Mouse (Mus musculus) CH12.LX (cell line): ENCODE measurements around the gene Zfp84. TPM values are rescaled to one million over a fixed set of nuclear protein-coding genes. Genes with fewer than 3 reads are reported as not detected.
A peak's percentile ranks its signal among the peaks of the same experiment; 100 is the strongest.

ENCODE experiments used
- DNase-seq: peaks from one replicate; pipeline ENCODE4 v3.0.0-alpha.2; 2013; ENCODE audit errors: extremely low read depth
- H3K27ac ChIP-seq: 2 replicates; pipeline ENCODE4 v1.5.1; 2012; ENCODE audit warnings: low read depth, mild to moderate bottlenecking, control low read depth, moderate library complexity; ENCODE audit not compliant: insufficient read depth
- H3K27me3 ChIP-seq: replicated peaks from 2 replicates; pipeline ENCODE3; 2012; ENCODE audit warnings: inconsistent platforms
- H3K36me3 ChIP-seq, 2 experiments: replicated peaks in 1 of 2; 2 replicates each; pipeline versions ENCODE3 to v1.6.1; 2012; ENCODE audit warnings: inconsistent platforms in 1 of 2, low read length in 1 of 2, mild to moderate bottlenecking in 1 of 2, mixed read lengths in 1 of 2, moderate library complexity in 1 of 2; ENCODE audit not compliant: control insufficient read depth in 1 of 2, insufficient read depth in 1 of 2
- H3K4me1 ChIP-seq, 2 experiments: 2 replicates each; pipeline ENCODE4 v1.6.1; 2012; ENCODE audit warnings: inconsistent platforms in 1 of 2, moderate library complexity in 1 of 2; ENCODE audit not compliant: insufficient read depth in 2 of 2, control insufficient read depth in 1 of 2
- H3K4me2 ChIP-seq: 2 replicates; pipeline ENCODE4 v1.6.1; 2012; ENCODE audit warnings: low read depth, mild to moderate bottlenecking, control low read depth; ENCODE audit not compliant: poor library complexity, insufficient read depth, severe bottlenecking
- H3K4me3 ChIP-seq, 3 experiments: fragments of 150-350 bp in 1 of 3; sonication (generic) in 1 of 3; replicated peaks in 1 of 3; 2 replicates each; pipeline versions ENCODE3 to v1.5.1; 2011 to 2012; ENCODE audit warnings: low read depth in 2 of 3, low read length in 2 of 3, mild to moderate bottlenecking in 2 of 3, moderate library complexity in 2 of 3, control low read depth in 1 of 3, improper control_type of control experiment in 1 of 3, inconsistent platforms in 1 of 3, mixed read lengths in 1 of 3; ENCODE audit not compliant: poor library complexity in 1 of 3
- H3K79me2 ChIP-seq: replicated peaks from 2 replicates; pipeline ENCODE4 v1.6.1; 2012; ENCODE audit warnings: mild to moderate bottlenecking, moderate library complexity; ENCODE audit not compliant: control insufficient read depth, poor library complexity, insufficient read depth, severe bottlenecking; ENCODE audit errors: extremely low read depth
- H3K9ac ChIP-seq: 2 replicates; pipeline ENCODE4 v1.6.1; 2012; ENCODE audit warnings: low read depth, mild to moderate bottlenecking, control low read depth, moderate library complexity; ENCODE audit not compliant: insufficient read depth
- H3K9me3 ChIP-seq: replicated peaks from 2 replicates; pipeline ENCODE3; 2012; ENCODE audit warnings: low read length, inconsistent platforms, mixed read lengths
- BHLHE40 ChIP-seq: IDR thresholded peaks from 2 replicates; pipeline ENCODE4 v1.6.1; 2011; ENCODE audit warnings: mild to moderate bottlenecking, low read depth, low read length, improper control_type of control experiment
- CHD1 ChIP-seq: IDR thresholded peaks from 2 replicates; pipeline ENCODE4 v1.6.1; 2012; ENCODE audit warnings: low read depth, low read length, improper control_type of control experiment, inconsistent platforms
- CHD2 ChIP-seq: IDR thresholded peaks from 2 replicates; pipeline ENCODE4 v1.6.1; 2011; ENCODE audit warnings: low read length, improper control_type of control experiment
- CTCF ChIP-seq, 2 experiments: IDR thresholded peaks in 1 of 2; conservative IDR thresholded peaks in 1 of 2; 2 replicates each; pipeline ENCODE4 v1.5.1; 2011 to 2012; ENCODE audit warnings: low read depth in 2 of 2, low read length in 2 of 2, improper control_type of control experiment in 1 of 2, inconsistent platforms in 1 of 2, mild to moderate bottlenecking in 1 of 2, moderate library complexity in 1 of 2
- E2F4 ChIP-seq: IDR thresholded peaks from 2 replicates; pipeline ENCODE4 v1.6.1; 2011; ENCODE audit warnings: low read depth, low read length, improper control_type of control experiment; ENCODE audit not compliant: insufficient replicate concordance
- ELF1 ChIP-seq: IDR thresholded peaks from 2 replicates; pipeline ENCODE4 v1.6.1; 2014; ENCODE audit warnings: low read depth, mild to moderate bottlenecking, inconsistent platforms, low read length, improper control_type of control experiment
- EP300 ChIP-seq: IDR thresholded peaks from 2 replicates; pipeline ENCODE4 v1.6.1; 2011; ENCODE audit warnings: low read length, improper control_type of control experiment
- ETS1 ChIP-seq: conservative IDR thresholded peaks from 2 replicates; pipeline ENCODE4 v1.6.1; 2012; ENCODE audit warnings: low read depth, mild to moderate bottlenecking, inconsistent platforms, low read length, improper control_type of control experiment, moderate library complexity
- GABPA ChIP-seq: IDR thresholded peaks from 2 replicates; pipeline ENCODE4 v1.6.1; 2012; ENCODE audit warnings: low read depth, low read length, improper control_type of control experiment, inconsistent platforms; ENCODE audit not compliant: insufficient replicate concordance
- HCFC1 ChIP-seq: IDR thresholded peaks from 2 replicates; pipeline ENCODE4 v1.6.1; 2012; ENCODE audit warnings: low read depth, mild to moderate bottlenecking, inconsistent platforms, low read length, improper control_type of control experiment
- IRF4 ChIP-seq: IDR thresholded peaks from 2 replicates; pipeline ENCODE4 v1.6.1; 2014; ENCODE audit warnings: low read depth, mild to moderate bottlenecking, inconsistent platforms, low read length, improper control_type of control experiment
- JUN ChIP-seq: IDR thresholded peaks from 2 replicates; pipeline ENCODE4 v1.6.1; 2011; ENCODE audit warnings: low read depth, mild to moderate bottlenecking, low read length, improper control_type of control experiment, moderate library complexity; ENCODE audit not compliant: insufficient read depth
- JUND ChIP-seq: conservative IDR thresholded peaks from 2 replicates; pipeline ENCODE4 v1.6.1; 2011; ENCODE audit warnings: low read depth, low read length, improper control_type of control experiment
- KAT2A ChIP-seq: IDR thresholded peaks from 2 replicates; pipeline ENCODE4 v1.6.1; 2012; ENCODE audit warnings: low read length, improper control_type of control experiment, inconsistent platforms; ENCODE audit not compliant: insufficient replicate concordance
- MAFK ChIP-seq: IDR thresholded peaks from 2 replicates; pipeline ENCODE4 v1.6.1; 2011; ENCODE audit warnings: low read length, improper control_type of control experiment; ENCODE audit not compliant: insufficient replicate concordance
- MAX ChIP-seq: IDR thresholded peaks from 2 replicates; pipeline ENCODE4 v1.6.1; 2011; ENCODE audit warnings: low read length, improper control_type of control experiment
- MAZ ChIP-seq: IDR thresholded peaks from 2 replicates; pipeline ENCODE4 v1.6.1; 2012; ENCODE audit warnings: low read depth, mild to moderate bottlenecking, inconsistent platforms, low read length, improper control_type of control experiment, moderate library complexity
- MEF2A ChIP-seq: IDR thresholded peaks from 2 replicates; pipeline ENCODE4 v1.6.1; 2014; ENCODE audit warnings: low read depth, mild to moderate bottlenecking, inconsistent platforms, low read length, improper control_type of control experiment, borderline replicate concordance
- MXI1 ChIP-seq: IDR thresholded peaks from 2 replicates; pipeline ENCODE4 v1.6.1; 2011; ENCODE audit warnings: mild to moderate bottlenecking, low read depth, low read length, improper control_type of control experiment
- MYC ChIP-seq: IDR thresholded peaks from 2 replicates; pipeline ENCODE4 v1.6.1; 2011; ENCODE audit warnings: low read depth, mild to moderate bottlenecking, improper control_type of control experiment, low read length
- NELFE ChIP-seq: IDR thresholded peaks from 2 replicates; pipeline ENCODE4 v1.6.1; 2011; ENCODE audit warnings: low read depth, low read length, improper control_type of control experiment
- NRF1 ChIP-seq: IDR thresholded peaks from 2 replicates; pipeline ENCODE4 v1.6.1; 2014; ENCODE audit warnings: low read depth, mild to moderate bottlenecking, inconsistent platforms, low read length, improper control_type of control experiment, moderate library complexity
- PAX5 ChIP-seq: IDR thresholded peaks from 2 replicates; pipeline ENCODE4 v1.6.1; 2012; ENCODE audit warnings: low read length, inconsistent platforms, mixed read lengths
- POLR2A ChIP-seq: IDR thresholded peaks from 2 replicates; pipeline ENCODE4 v1.6.1; 2011; ENCODE audit warnings: low read depth, mild to moderate bottlenecking, improper control_type of control experiment, low read length
- POLR2AphosphoS2 ChIP-seq: IDR thresholded peaks from 2 replicates; pipeline ENCODE4 v1.6.1; 2011; ENCODE audit warnings: low read depth, low read length, improper control_type of control experiment
- RAD21 ChIP-seq: IDR thresholded peaks from 2 replicates; pipeline ENCODE4 v1.6.1; 2011; ENCODE audit warnings: low read depth, mild to moderate bottlenecking, low read length, improper control_type of control experiment, moderate library complexity
- RCOR1 ChIP-seq: conservative IDR thresholded peaks from 2 replicates; pipeline ENCODE4 v1.6.1; 2012; ENCODE audit warnings: low read depth, mild to moderate bottlenecking, inconsistent platforms, low read length, improper control_type of control experiment
- SIN3A ChIP-seq: IDR thresholded peaks from 2 replicates; pipeline ENCODE4 v1.6.1; 2012; ENCODE audit warnings: low read length, improper control_type of control experiment, inconsistent platforms
- SMC3 ChIP-seq: IDR thresholded peaks from 2 replicates; pipeline ENCODE4 v1.6.1; 2011; ENCODE audit warnings: low read depth, low read length, improper control_type of control experiment
- TBP ChIP-seq: conservative IDR thresholded peaks from 2 replicates; pipeline ENCODE4 v1.6.1; 2011; ENCODE audit warnings: low read depth, low read length, improper control_type of control experiment
- TCF12 ChIP-seq: IDR thresholded peaks from 2 replicates; pipeline ENCODE4 v1.6.1; 2014; ENCODE audit warnings: low read depth, mild to moderate bottlenecking, inconsistent platforms, low read length, improper control_type of control experiment
- UBTF ChIP-seq: IDR thresholded peaks from 2 replicates; pipeline ENCODE4 v1.6.1; 2012; ENCODE audit warnings: low read depth, mild to moderate bottlenecking, inconsistent platforms, low read length, improper control_type of control experiment, moderate library complexity
- USF2 ChIP-seq: conservative IDR thresholded peaks from 2 replicates; pipeline ENCODE4 v1.6.1; 2011; ENCODE audit warnings: low read depth, low read length, improper control_type of control experiment
- ZC3H11A ChIP-seq: IDR thresholded peaks from 2 replicates; pipeline ENCODE4 v1.6.1; 2012; ENCODE audit warnings: low read depth, mild to moderate bottlenecking, inconsistent platforms, low read length, improper control_type of control experiment
- ZKSCAN1 ChIP-seq: IDR thresholded peaks from 2 replicates; pipeline ENCODE4 v1.6.1; 2012; ENCODE audit warnings: low read depth, inconsistent platforms, low read length, improper control_type of control experiment, borderline replicate concordance
- ZMIZ1 ChIP-seq: IDR thresholded peaks from 2 replicates; pipeline ENCODE4 v1.6.1; 2012; ENCODE audit warnings: low read depth, mild to moderate bottlenecking, inconsistent platforms, low read length, improper control_type of control experiment
- ZNF384 ChIP-seq: IDR thresholded peaks from 2 replicates; pipeline ENCODE4 v1.6.1; 2012; ENCODE audit warnings: low read depth, low read length, improper control_type of control experiment, inconsistent platforms
- dilution Hi-C: fragments of 300-500 bp; cut with MboI; formaldehyde crosslinking; loops from 2 replicates; pipeline ENCODE4 v1.14.3; 2020; ENCODE audit warnings: low sequenced_read_pairs; ENCODE audit not compliant: extremely low pct_unique_long_range_greater_than_20kb, extremely low pct_ligation_motif_present
- in situ Hi-C: fragments of 300-500 bp; cut with MboI; formaldehyde crosslinking; loops from 3 replicates; pipeline ENCODE4 v1.14.3; 2019; ENCODE audit warnings: low sequenced_read_pairs, low pct_ligation_motif_present, low pct_unique_long_range_greater_than_20kb, mixed read lengths
- polyA plus RNA-seq: library from polyadenylated mRNA; unstranded; fragments of >175 nt; gene quantifications from 2 replicates; pipeline ENCODE4 v1.2.1, GENCODE M21; 2012; ENCODE audit warnings: low read depth; ENCODE audit not compliant: insufficient read length
- total RNA-seq, 2 experiments: library from RNA; depleted of rRNA; stranded (reverse); fragments of 300-350 nt in 1 of 2; fragments of >200 nt in 1 of 2; gene quantifications; 2 replicates each; pipeline ENCODE4 v1.2.3; 2012 to 2014

Zfp84 gene
- total RNA-seq (2012; rRNA removed), result 9.6 and 10.4 TPM in 2 replicates
- total RNA-seq (2014; rRNA removed), result 8.5 and 9.2 TPM in 2 replicates
- 7.7 and 7.9 TPM in 2 replicates for polyA plus RNA-seq

DNA sequence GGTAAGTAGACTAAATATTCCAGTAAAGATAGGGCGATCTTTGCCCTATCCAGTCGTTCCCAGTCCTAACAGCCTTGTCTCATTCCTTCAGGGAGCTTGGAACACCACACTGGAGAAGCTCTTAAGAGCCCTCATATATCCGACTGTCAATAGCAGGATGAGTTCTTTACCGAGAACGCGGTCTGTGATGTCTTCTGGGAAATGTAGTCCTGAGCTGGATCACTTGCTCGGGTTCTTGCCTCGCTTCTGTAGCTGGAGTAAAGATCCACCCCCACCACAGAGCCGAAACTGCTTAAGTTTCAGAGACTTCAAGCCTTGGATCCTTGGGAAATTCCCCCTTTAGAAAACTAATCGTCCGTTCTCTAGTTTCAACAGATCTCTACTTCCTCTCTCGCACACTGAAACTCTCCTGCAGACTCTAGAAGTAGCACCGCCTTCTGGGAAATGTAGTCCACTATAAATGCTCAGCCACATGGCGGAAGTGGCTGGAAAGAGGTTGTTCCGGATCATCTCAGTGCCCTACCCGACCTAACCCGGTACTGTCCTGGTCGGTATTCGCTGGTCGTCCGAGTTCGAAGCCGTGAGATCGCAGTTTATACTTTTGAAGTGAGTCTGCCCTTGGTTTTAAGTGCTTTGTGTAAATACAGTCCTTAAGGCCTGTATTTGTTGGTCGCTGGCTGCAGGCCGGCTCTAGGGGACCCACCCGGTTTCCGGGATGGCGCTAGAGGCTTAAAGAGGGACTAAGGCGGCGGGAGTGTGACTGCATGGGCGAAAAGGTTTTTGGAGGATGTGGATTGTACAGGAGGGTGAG, at the start of gene Zfp84:
Zfp84 (plus strand) TSS at position 463 of the 811 bp plus-strand sequence.
- Histone ChIP-seq H3K9ac (peak within 1 kb of the TSS; percentile 88), H3K4me3 (peak within 1 kb of the TSS; percentile 71 to 97 (median 85)), H3K27ac (peak within 1 kb of the TSS; percentile 89), H3K36me3 (peaks cover 13 to 27% of the 10 kb centered on the region in 2 experiments), H3K27me3 (no peaks in the 10 kb centered on the region), H3K9me3 (peaks cover 3% of the 10 kb centered on the region), H3K4me1 (peaks cover 2 to 50% of the 10 kb centered on the region in 2 experiments; a peak in 3 of 4 replicates), H3K79me2 (peaks cover 23% of the 10 kb centered on the region), H3K4me2 (peak within 1 kb of the TSS; percentile 94)
- dilution Hi-C loops (no loop called here), in situ Hi-C loops (loop anchor here (5.0 kb wide), 1 partner anchor 41 kb away; the partner anchor contains the start of gene Catsperg2)
- DNase-seq, result peak; percentile 98
- TF ChIP-seq ZKSCAN1 (no peak), MAX (peak; percentile 73), JUND (peak; percentile 15; the same call in 1 of the 2 replicates), NRF1 (no peak), TBP (peak; percentile 98), USF2 (no peak; the same call in 1 of the 2 replicates), ZNF384 (no peak), ETS1 (peak; percentile 56), CTCF (conservative IDR thresholded peaks at IDR 0.05 in 1 of 2, IDR thresholded peaks at IDR 0.05 in 1 of 2; ENCODE audit: low read depth in 2 of 2, low read length in 2 of 2) (peak in 1 of 2 experiments; percentile 30; a peak in 2 of 4 replicates), TCF12 (peak; percentile 75), MYC (peak; percentile 88), MAFK (no peak), BHLHE40 (0 out of 2 replicates have a peak, but pooled peaks have one; percentile 4), ZMIZ1 (peak; percentile 71), ELF1 (peak; percentile 98), EP300 (peak; percentile 4; the same call in 1 of the 2 replicates), E2F4 (peak; percentile 81; the same call in 1 of the 2 replicates), MAZ (peak; percentile 74; the same call in 1 of the 2 replicates), MXI1 (peak; percentile 85; the same call in 1 of the 2 replicates), IRF4 (peak; percentile 80), ZC3H11A (no peak), SMC3 (no peak), POLR2A (peak; percentile 84), GABPA (peak; percentile 49; the same call in 1 of the 2 replicates), KAT2A (peak; percentile 95; the same call in 1 of the 2 replicates), RCOR1 (0 out of 2 replicates have a peak, but pooled peaks have one; percentile 15), HCFC1 (peak; percentile 96), MEF2A (no peak; the same call in 1 of the 2 replicates), CHD2 (peak; percentile 85), SIN3A (peak; percentile 94), UBTF (no peak), RAD21 (peak; percentile 10), PAX5 (no peak), JUN (peak; percentile 13), NELFE (peak; percentile 82), CHD1 (peak; percentile 48; the same call in 1 of the 2 replicates), POLR2AphosphoS2 (peak; percentile 83; the same call in 1 of the 2 replicates)
